Mouse (Mus musculus) stomach, postnatal 0 days (tissue): Measurements from ENCODE around the gene Prok2.

Experiments used
- CTCF ChIP-seq: IDR thresholded peaks from 2 replicates; pipeline ENCODE4 v1.5.1; 2016; ENCODE audit warnings: antibody characterized with exemption, low read depth, mild to moderate bottlenecking, moderate library complexity
- EP300 ChIP-seq: optimal IDR thresholded peaks from 2 replicates; pipeline ENCODE3; 2016; ENCODE audit warnings: antibody characterized with exemption

GRCm38 (mm10) chr6:99722390-99722789 is 3.8 kb downstream of the Prok2 start:
- no peak for TF ChIP-seq CTCF
- no peak for TF ChIP-seq EP300
